Mouse (Mus musculus) heart, adult 11 months (tissue): ENCODE data around the gene Tmem273.
A peak's percentile ranks its signal among the peaks of the same experiment; 100 is the strongest.

Source experiments
- DNase-seq: peaks from one replicate; pipeline ENCODE4 v3.0.0; 2022

Gene Tmem273

GRCm38 (mm10) chr14:32814961-32815360, 29.2 kb downstream of the Tmem273 start:
- DNase-seq, result no peak

- peak; percentile 75 for DNase-seq
Observed at GRCm38 (mm10) chr14:32816533-32816932, 30.8 kb downstream of the Tmem273 start.

GRCm38 (mm10) chr14:32817258-32817657, 31.5 kb downstream of the Tmem273 start:
- peak; percentile 95 for DNase-seq

- peak; percentile 93 for DNase-seq
Observed at GRCm38 (mm10) chr14:32819297-32819696, 33.5 kb downstream of the Tmem273 start.

GRCm38 (mm10) chr14:32822812-32823211, 37.0 kb downstream of the Tmem273 start:
- DNase-seq, result peak; percentile 78

- peak; percentile 75 for DNase-seq
Observed at GRCm38 (mm10) chr14:32823861-32824260, 38.1 kb downstream of the Tmem273 start.

GRCm38 (mm10) chr14:32824267-32825150, 38.7 kb downstream of the Tmem273 start:
- peak; percentile 77 for DNase-seq

DNA sequence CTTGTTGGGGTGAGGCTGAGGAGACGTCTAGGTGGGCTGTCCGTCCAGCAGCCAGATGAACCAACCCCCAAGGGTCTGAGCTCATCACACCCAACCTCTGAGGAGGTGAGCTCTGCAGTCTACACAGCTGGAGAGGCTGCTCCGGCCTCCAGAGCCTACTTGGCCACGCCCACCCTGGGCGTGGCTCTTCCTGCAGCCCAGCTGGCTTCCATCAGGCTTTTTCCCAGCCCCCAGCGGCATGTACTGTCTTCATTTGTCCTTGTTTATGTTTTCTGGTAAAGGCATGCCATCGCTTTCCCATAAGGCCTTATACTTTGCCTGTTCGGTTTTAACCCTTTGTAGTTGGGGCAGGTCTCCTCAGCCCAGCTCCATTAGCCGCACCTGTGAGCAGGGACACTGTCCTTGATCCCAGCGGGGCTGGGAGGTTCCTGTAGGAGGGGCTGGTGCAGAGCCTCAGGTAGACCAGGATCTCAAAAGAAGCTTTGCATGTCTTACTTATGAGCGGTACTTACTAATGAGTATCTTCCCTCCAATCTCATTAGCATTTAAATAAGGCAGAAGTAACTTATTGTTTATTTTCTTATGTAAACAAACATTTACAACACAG, 39.8 kb downstream of the Tmem273 start:
- peak; percentile 96 for DNase-seq

DNA sequence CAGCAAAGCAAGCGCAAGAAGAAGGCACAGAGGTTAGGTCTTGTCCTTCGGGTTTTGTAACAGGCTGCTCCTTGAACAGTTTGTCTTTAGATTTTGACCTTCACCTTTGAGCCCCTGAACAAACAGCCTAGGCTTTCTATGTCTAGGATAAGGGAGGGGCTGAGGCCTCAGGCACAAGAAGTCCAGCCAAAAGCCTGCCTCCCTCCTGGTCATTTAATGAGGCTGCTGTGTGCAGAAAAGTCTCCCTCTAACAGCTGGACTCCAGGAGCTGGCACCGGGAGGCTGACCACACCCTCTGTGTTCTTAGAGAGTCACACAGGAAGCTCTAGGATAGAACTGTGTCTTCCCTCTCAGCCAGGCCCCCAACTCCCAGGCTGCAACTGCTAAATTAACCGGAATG, 41.4 kb downstream of the Tmem273 start:
- peak; percentile 98 for DNase-seq

- peak; percentile 98 for DNase-seq
Observed at GRCm38 (mm10) chr14:32827994-32828650, 42.4 kb downstream of the Tmem273 start.

- DNase-seq, result peak; percentile 62
Observed at GRCm38 (mm10) chr14:32833847-32834246, 48.1 kb downstream of the Tmem273 start, which contains the start of gene Fam170b. Gene Fam170b (plus strand): TSS chr14:32833962.

GRCm38 (mm10) chr14:32835181-32835580, 49.4 kb downstream of the Tmem273 start:
- no peak for DNase-seq

DNA sequence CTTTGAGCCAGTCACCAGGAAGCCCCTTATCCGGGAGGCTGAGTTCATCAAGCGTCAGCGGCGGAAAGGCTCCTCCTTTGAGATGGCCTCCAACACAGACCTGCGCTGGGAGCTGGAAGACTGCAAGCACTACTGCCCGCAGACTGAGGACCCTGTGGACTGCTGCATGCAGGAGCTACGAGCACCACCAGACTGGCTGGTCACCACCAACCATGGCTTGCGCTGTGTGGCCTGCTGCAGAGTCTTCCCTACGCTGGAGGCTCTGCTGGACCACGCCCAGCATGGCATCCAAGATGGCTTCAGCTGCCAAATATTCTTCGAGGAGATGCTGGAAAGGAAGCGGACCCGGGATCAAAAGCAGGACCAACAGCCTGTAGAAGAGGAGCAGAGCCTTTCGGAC, 49.8 kb downstream of the Tmem273 start:
- DNase-seq, result peak; percentile 86

DNA sequence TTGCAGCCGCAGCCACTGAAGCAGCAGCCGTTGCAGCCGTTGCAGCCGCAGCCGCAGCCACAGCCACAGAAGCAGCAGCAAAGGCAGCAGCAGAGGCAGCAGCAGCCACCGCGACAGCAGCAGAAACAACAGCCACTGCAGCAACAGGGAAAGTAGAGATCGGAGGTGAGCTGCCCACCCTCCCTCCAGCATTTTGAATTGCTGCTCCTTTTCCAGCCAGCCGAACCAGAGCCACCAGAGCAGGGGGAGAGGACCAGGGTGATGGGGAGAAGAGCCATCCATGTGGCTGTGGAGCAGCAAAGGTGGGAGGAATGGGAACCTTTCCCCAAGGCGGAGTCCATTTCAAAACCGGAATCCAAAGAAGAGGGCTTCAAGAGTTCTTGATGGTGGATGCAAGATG, 50.4 kb downstream of the Tmem273 start:
- no peak for DNase-seq

DNA sequence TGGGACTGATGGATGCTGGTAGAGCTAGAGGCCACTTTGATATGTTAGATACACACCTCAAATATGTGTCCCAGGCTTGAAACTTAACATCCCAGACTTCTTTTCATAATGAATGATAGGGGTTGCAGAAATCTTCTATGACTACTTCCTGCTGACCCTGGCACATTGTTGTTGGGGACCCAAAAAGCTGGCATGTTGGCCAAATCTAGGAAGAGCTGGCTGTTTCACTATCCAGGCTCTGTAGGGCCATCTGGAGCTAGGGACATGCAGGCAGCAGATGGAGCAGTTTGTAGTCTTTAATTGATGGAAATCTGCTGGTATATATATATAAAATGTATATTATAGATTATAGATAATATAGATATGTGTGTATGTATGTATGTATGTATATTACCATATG, 56.3 kb downstream of the Tmem273 start:
- DNase-seq, result no peak

DNA sequence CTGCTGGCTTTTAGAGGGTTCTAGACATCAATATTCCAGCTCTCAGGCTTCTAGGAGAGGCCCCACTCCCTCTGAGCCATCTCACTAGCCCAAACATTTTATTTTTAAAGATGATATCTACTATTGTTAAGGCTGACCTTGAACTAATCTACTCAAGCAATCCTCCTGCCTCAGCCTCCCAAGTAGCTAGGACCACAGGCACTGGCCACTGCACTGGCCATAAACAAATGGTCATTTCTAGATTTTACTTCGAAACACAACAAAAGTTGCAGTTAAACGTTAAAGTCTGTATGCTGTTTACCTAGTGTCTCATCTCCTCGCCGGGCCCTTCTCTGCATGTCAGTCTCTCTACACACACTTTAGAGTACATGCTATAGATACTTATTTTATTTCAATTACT, 68.3 kb downstream of the Tmem273 start:
- peak; percentile 61 for DNase-seq

DNA sequence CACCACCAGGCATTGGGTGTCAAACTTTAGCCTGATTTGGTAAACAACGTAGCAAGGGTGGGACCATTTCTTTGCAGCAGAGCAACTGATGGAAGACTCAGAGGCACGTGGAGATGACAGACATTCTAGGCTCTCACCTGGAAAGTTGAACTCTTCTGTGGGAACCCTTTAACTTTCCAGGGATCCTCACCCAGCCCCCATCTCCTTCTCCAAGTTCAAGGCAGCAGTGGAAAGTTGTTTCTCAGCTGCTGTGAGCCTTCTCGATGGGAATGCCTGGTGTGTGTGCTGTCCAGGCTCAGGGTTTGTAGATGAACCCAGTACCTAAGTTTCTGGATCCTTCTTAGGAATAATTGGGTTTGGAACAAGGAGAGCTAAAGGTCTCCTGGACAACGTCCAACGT, 70.5 kb downstream of the Tmem273 start:
- peak; percentile 72 for DNase-seq

DNA sequence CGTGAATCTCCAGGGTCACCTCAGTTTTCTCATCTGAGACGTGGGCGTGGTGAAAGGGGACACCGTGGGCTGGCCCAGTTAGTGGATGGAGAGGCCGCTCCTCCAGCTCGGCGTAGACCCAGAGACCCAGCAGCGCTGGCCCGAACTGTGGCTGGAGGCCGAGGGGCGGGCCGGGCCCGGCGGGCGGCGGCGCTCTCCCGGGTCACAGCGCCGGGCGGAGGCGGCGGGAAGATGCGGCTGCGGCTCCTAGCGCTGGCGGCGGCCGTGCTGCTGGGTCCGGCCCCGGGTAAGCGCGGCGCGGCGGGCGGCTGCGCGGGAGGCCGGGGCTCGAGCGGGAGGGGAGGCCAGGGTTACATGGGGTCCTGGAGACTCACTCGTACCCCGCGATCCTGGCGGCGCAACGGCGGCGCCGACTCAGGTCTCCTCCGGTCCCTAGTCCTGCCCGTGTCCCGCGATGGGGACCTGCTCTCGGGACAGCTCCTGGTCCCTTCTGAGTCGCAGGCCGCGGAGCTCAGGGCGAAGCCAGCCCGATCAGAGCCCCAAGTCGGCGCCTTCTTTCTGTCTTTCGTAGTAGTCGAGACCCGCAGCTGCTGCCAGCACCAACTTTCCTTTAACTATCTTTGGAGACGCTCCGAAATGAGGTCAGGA, 71.0 kb downstream of the Tmem273 start, which contains the start of gene Vstm4:
Vstm4 (plus strand) TSS at position 76 of the 648 bp plus-strand sequence.
- peak; percentile 98 for DNase-seq

GRCm38 (mm10) chr14:32858361-32858760, 72.6 kb downstream of the Tmem273 start:
- peak; percentile 42 for DNase-seq

DNA sequence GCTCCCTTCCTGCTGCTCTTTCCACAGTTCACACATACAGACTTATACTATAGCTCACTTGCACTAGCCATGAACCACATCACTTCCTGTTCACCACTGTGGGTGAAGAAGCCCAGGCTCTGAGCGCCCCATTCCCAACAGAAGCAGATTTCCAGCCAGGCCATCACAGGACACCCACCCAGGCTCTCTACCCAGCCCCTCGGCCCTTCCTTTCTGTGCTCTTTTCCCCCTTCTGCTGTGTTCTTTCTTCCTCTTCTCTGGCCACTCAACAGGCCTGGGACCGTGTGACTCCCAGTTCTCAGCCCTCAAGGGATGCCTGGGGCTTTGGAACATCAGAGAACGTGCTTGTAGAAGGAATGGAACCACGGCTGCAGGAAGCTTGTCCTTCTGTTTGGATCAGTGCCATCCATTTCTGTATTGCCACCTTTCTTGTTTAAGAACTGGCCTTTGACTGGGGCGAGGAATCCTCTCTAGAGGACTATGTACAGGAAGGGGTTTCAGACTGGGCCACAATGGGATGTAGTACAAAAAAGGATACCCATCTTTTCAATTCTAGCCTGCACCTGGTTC, 73.3 kb downstream of the Tmem273 start:
- DNase-seq, result peak; percentile 87

DNA sequence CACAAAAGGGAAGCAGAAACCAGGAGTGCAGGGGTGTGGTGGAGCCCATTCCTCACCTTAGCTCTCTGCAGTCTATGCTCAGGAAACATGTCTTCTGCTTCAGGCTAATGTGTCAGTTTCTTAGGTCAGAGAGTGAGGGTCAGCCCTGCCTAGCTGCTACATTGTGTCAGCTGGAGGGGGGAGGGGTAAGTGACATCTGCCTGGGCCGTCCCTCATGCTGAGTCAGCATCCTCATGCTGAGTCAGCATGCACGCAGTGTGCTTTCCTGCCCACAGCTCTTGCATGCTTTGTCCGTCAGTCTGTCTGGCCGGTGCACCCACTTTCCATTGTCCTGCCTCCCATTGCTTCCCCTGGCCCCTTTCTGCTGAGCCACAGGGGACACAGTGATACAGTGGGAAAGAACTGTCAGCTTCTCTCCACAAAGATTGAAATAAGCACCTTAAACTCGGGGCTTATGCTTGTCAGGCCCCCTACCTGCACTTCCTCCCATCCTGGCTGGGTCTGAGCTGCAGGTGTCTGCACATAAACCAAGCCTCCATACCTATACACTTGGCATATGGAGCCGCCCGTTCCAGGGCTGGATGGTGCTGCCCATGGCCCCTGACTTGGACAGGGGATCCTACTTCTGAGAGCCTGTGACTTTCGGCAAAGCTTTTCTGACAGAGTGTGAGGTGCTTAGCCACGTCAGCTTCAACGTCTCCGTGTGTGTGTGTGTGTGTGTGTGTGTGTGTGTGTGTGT, 74.2 kb downstream of the Tmem273 start:
- peak; percentile 90 for DNase-seq

DNA sequence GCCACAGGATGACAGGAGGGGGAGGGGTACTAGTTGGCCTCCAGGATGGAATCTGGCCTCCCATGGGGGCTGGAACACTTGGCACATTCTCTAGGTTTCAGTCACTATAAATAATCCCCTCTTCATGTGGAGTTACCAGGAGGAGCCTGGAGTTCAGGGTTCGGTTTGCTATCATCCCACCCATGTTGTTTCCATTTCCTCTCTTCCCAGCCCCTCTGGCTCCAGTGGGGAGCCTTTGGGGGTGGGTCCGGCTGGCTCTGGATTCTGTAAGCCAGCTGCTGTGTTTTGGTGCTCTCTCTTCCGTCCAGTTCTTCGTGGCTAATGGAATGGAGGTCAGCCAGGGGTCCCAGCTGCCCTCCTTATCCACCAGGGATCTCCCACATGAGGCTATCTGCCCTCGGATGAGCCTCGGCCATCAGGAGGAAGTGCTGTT, 75.4 kb downstream of the Tmem273 start:
- DNase-seq, result peak; percentile 97
